Mouse (Mus musculus) small intestine, adult 2 months (tissue): ENCODE results near the gene Tk1.

Source experiments
- CTCF ChIP-seq: fragments of 200-500 bp; IDR thresholded peaks from 2 replicates; pipeline ENCODE4 v1.5.1; 2012; ENCODE audit warnings: low read depth, mild to moderate bottlenecking, control low read depth, inconsistent platforms, low read length, moderate library complexity, mixed read lengths; ENCODE audit not compliant: insufficient replicate concordance, insufficient read length; ENCODE audit errors: extremely low read depth
- POLR2A ChIP-seq: fragments of 200-500 bp; IDR thresholded peaks from 2 replicates; pipeline ENCODE4 v1.6.1; 2012; ENCODE audit warnings: low read depth, mild to moderate bottlenecking, control low read depth, inconsistent platforms, low read length, moderate library complexity

GRCm38 (mm10) chr11:117780582-117781111, 45.2 kb downstream of the Tk1 start:
- TF ChIP-seq CTCF (no peak), POLR2A (no peak)
